Mouse (Mus musculus): ENCODE measurements around the gene Fcna.

DNA sequence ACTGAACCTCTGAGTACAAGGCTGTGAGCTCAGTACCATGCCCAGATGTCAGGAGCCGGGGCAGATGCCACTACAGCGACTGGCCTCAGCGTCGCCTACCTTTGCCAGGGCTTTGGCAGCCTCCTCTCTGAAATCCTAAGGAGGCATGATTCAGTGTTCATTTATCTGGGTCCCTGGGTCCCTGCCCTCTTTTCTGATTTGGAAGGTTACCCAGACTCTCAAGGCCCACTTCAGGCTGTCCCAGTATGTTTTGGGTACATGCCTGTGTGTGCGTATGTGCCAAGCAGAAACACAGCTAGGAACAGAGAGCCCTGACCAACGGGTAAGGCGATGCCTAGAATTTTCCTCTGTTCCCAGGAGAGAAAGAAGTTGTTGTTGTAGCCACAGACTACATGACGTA, 32.4 kb upstream of the Fcna start:
- TF ChIP-seq CTCF (IDR thresholded peaks at IDR 0.05; ENCODE audit: low read depth) = no peak
- no peak for TF ChIP-seq EP300 (optimal IDR thresholded peaks at IDR 0.05)
